Mouse (Mus musculus): Measurements from ENCODE around the gene Zfp54. TPM values are rescaled to one million over a fixed set of nuclear protein-coding genes. Genes with fewer than 3 reads are reported as not detected.
"Not testable (repeated sequence)": the region's sequence is repeated elsewhere in the genome, so short reads cannot be mapped to it uniquely, and the experiment has no call there.

Zfp54 gene
- polyA plus RNA-seq, 1 experiment from 2014 or later = 3.8 TPM

DNA sequence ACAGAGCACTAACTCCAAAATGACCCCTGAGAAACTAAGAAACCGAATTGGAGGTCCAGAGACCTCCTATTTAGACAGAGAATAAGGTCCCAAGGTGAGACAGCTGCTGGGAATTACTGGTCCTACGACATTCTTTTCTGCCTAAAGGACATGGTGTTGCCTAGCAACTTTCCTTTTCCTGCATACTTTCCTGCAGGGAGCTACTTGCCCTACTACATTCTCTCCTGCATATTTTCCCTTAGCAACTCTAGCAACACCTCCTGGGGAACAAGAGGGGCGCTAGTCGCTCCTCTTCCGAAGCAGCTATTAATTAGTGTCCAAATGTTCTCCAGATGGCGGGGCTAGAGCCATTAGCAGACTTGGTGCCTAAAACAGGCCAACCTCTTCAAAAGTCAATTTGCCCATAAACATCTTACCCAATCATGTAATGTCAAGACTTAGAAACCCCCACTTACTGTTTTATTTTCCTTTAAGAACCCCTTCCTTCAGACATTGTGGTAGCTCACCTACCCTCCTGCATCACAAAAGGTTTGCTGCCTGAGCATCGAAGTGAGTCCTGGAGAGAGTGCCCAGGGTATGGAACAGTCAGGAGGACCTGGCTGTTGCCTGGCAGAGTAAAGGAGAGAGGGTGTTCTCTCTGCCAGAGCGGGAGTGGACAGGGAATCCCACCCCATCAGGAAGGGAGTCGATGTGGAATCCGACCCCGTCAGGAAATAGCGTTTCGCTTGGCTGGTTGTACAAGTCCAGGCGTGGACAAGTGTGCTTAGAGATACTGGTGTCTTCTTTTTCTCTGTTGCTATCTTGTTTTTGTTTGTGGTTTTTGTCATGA, 50.5 kb downstream of the Zfp54 start:
- Histone ChIP-seq H3K4me2 (replicated peaks) (no peak overlapping the region), H3K4me3 (no peak overlapping the region), H3K9ac (no peak overlapping the region), H3K9me3 (replicated peaks) (no peaks in the 10 kb centered on the region), H3K27ac (no peak overlapping the region), H3K27me3 (no peaks in the 10 kb centered on the region), H3K4me1 (peaks cover 6% of the 10 kb centered on the region; the same call in 1 of the 2 replicates), H3K36me3 (no peaks in the 10 kb centered on the region)
- ATAC-seq (ENCODE audit: low FRiP score) = no peak
- WGBS = 43% methylated on average over 14 of the region's 14 CpGs

- H3K27me3 ChIP-seq; H3K4me3 ChIP-seq; H3K4me1 ChIP-seq; H3K4me2 ChIP-seq (replicated peaks); H3K36me3 ChIP-seq; ATAC-seq (ENCODE audit: low FRiP score); H3K9ac ChIP-seq; H3K9me3 ChIP-seq (replicated peaks); H3K27ac ChIP-seq: not testable (repeated sequence)
- 21% methylated on average over 9 of the region's 10 CpGs for WGBS
Measured at GRCm38 (mm10) chr17:21474729-21475128, 51.7 kb downstream of the Zfp54 start.

DNA sequence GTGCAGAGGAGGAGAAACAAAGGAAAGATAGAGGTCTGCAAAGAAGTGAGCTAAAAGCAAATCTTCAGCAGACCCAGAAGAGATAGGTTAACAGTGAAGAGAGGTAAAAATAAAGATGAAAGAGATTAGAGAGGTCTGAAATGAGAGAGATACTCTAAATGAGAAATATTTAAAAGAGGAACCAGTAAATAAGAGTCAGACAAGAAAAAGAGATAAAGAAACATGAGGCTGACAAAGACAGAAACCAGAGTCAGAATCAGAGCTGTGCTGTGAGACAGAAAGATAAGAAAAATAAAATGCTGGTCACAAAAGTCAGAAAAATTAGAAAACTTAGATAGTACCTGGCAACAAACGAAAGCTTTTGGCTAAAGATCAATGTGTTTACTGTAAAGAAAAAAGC, 52.3 kb downstream of the Zfp54 start:
- not testable (repeated sequence) for H3K27me3 ChIP-seq; H3K4me3 ChIP-seq; H3K4me1 ChIP-seq; H3K36me3 ChIP-seq; H3K4me2 ChIP-seq (replicated peaks); H3K9me3 ChIP-seq (replicated peaks); H3K27ac ChIP-seq; H3K9ac ChIP-seq; ATAC-seq (ENCODE audit: low FRiP score)
- WGBS = 92% methylated on average over 1 of the region's 1 CpGs

DNA sequence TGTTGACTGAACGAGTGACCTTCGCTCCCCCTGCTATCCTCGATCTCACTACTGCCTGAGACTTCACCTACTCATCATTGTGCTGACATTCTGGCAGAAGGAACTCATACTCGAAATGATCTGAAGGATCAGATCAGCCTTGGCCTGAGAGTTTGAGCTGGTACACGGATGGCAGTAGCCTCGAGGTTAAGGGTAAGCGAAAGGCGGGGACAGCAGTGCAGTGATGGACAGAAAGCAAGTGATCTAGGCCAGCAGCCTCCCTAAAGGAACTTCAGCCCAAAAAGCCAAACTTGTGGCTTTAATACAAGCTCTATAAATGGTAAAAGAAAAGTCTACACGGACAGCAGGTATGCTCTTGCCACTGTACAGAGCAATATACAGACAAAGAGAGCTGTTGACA, 53.3 kb downstream of the Zfp54 start:
- not testable (repeated sequence) for H3K4me2 ChIP-seq (replicated peaks); H3K4me3 ChIP-seq; H3K27me3 ChIP-seq; H3K36me3 ChIP-seq; ATAC-seq (ENCODE audit: low FRiP score); H3K9me3 ChIP-seq (replicated peaks); H3K27ac ChIP-seq; H3K9ac ChIP-seq; H3K4me1 ChIP-seq
- 93% methylated on average over 4 of the region's 9 CpGs for WGBS

GRCm38 (mm10) chr17:21478103-21478777, 55.2 kb downstream of the Zfp54 start:
- H3K4me3 ChIP-seq; ATAC-seq (ENCODE audit: low FRiP score); H3K9ac ChIP-seq; H3K27ac ChIP-seq; H3K4me1 ChIP-seq; H3K27me3 ChIP-seq; H3K4me2 ChIP-seq (replicated peaks); H3K9me3 ChIP-seq (replicated peaks); H3K36me3 ChIP-seq: not testable (repeated sequence)
- WGBS = 89% methylated on average over 10 of the region's 10 CpGs

Other genes starting within 250 kb of the Zfp54 start
- gene Vmn1r234, start 197.1 kb upstream of the Zfp54 start, polyA plus RNA-seq (2016; fragmentation: Nextera tagmentation; extraction: Ambion mirVana) = not detected in 2 replicates
- not detected in 2 replicates for gene Vmn1r235, start 166.8 kb upstream of the Zfp54 start, polyA plus RNA-seq (2016; fragmentation: Nextera tagmentation; extraction: Ambion mirVana)
- not detected in 2 replicates for gene Vmn1r236, start 140.3 kb upstream of the Zfp54 start, polyA plus RNA-seq (2016; fragmentation: Nextera tagmentation; extraction: Ambion mirVana)
- not detected in 2 replicates for gene Vmn1r237, start 111.4 kb upstream of the Zfp54 start, polyA plus RNA-seq (2016; fragmentation: Nextera tagmentation; extraction: Ambion mirVana)
- gene Zfp677, start 39.5 kb upstream of the Zfp54 start, polyA plus RNA-seq (2016; fragmentation: Nextera tagmentation; extraction: Ambion mirVana) = 3.3 and 3.7 TPM in 2 replicates
- gene Zfp51, start 27.1 kb downstream of the Zfp54 start, polyA plus RNA-seq (2016; fragmentation: Nextera tagmentation; extraction: Ambion mirVana) = 14.0 and 14.4 TPM in 2 replicates
- 8.5 and 11.3 TPM in 2 replicates for gene Zfp53, start 65.8 kb downstream of the Zfp54 start, polyA plus RNA-seq (2016; fragmentation: Nextera tagmentation; extraction: Ambion mirVana)
- gene Zfp52, start 112.3 kb downstream of the Zfp54 start, polyA plus RNA-seq (2016; fragmentation: Nextera tagmentation; extraction: Ambion mirVana) = 2.7 and 3.3 TPM in 2 replicates
- 15.7 and 17.1 TPM in 2 replicates for gene Zfp948, start 143.8 kb downstream of the Zfp54 start, polyA plus RNA-seq (2016; fragmentation: Nextera tagmentation; extraction: Ambion mirVana)
- 9.8 and 10.6 TPM in 2 replicates for gene Zfp983, start 227.4 kb downstream of the Zfp54 start, polyA plus RNA-seq (2016; fragmentation: Nextera tagmentation; extraction: Ambion mirVana)

Data from hindbrain, embryonic 12.5 days (tissue).